Mouse (Mus musculus): ENCODE measurements around the gene Prickle1. TPM values are rescaled to one million over a fixed set of nuclear protein-coding genes. Genes with fewer than 3 reads are reported as not detected.
A peak's percentile ranks its signal among the peaks of the same experiment; 100 is the strongest.

Prickle1 gene
- total RNA-seq, 2 experiments from 2014 or later: 6.0 TPM

DNA sequence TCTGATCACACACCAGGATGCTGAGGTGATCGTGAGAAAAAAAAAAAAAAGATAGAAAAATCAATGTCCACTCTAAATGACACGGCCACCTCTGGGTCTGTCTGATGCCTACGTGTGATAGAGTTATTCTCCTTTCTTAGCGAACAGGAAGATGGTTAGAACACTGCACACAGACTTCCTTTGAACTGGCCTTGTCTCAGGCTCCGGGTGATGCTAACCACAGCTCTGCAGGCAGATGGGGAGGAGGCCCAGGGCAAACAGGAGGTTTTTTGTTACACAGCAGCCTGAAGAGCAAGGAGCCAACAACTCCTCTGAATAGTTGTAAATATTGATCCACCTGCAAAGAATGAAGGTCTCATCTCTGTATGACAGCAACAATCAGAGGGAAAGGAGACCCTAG is 32.2 kb downstream of the Prickle1 start:
- intact Hi-C loops (cut with DNase I; ENCODE audit: low total_unique reads): no loop called here
- DNase-seq: no peak

DNA sequence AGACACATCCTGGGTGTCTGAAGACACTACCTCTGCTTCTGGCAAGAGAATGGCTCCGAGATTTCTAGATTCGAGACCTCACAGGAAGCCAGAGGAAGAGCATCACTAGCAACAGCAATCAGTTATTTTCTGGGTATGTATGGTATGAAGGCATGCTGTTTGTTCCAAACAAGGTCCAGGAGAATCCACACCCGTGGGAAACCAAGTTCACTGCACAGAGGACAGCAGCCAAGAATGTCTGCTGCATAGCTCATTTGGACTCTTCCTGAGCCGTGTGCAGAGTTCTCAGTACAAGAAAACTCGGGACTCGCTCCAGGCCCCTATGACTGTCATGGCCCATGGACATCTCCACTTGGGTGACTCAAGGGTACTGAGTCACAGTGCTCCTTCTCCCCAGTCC is 34.2 kb downstream of the Prickle1 start:
- DNase-seq: no peak
- intact Hi-C loops (cut with DNase I; ENCODE audit: low total_unique reads): no loop called here

DNA sequence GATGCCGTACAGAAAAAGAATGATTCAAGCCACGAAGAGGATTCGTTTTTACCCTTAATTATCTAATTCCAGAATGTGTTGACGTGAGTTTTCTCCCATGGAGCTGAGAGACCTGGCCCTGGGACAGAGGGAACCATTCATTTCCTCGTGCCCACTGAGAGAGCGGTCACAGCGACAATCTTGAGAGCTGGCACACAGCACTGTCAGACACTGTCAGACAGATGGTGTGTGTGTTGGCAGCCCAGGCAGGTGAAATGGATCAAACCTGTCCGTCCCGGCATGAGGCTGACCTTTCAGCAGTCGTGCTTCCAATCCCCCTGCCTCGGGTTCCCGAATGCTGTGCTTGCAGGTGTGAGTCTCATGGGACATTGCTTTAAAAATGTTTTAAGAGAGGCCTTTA is 37.3 kb downstream of the Prickle1 start:
- intact Hi-C loops (cut with DNase I; ENCODE audit: low total_unique reads): no loop called here
- no peak for DNase-seq

DNA sequence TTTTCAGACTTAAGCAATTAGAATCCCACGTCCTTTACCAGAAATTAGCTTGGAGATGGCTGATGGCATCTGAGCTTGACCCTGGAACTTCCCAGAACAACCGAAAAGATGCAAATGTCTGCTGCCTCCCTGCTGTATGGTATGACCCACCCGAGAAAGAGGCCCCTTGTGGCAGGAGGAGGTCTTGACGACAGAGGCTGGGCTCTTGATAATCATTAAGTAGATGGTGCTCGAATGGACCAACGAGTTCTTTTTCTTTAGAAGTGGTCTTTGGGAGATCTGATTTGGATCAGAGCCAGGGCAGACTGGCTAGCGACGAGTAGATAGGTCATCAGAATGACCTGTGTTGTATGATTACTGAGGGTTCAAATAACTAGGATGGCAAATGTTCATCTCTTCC is 40.0 kb downstream of the Prickle1 start:
- intact Hi-C loops (cut with DNase I; ENCODE audit: low total_unique reads): no loop called here
- no peak for DNase-seq

DNA sequence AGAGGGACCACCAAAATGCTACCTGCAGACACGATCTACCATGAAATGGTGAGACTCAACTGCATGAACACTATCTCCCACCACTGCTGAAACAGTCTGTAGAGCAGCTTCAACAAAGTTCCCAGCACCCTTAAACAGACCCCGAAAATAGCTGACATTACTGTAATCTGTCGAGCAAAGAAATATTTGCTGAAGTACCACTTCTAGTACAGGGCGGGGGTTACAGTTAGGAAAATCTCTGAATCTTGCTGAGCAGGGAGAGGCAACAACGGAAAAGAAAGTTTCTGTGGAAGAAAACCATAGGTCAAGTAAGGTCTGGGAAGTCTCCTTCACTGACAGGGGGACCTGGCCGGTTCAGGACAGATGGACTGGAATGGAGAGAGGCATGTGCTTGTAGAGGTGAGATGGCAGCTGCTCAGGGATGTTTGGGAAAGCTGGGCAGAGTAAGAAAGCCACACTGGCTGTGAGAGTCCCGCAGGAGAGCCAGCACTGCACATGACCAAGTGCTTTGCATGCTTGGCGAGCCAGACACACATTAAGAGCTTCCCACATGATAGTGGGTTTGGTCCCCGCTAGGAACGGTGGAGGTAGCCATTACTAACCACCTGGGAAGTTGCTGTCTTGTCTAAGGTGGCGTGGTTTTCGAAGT is 41.4 kb downstream of the Prickle1 start:
- intact Hi-C loops (cut with DNase I; ENCODE audit: low total_unique reads): no loop called here
- no peak for DNase-seq

DNA sequence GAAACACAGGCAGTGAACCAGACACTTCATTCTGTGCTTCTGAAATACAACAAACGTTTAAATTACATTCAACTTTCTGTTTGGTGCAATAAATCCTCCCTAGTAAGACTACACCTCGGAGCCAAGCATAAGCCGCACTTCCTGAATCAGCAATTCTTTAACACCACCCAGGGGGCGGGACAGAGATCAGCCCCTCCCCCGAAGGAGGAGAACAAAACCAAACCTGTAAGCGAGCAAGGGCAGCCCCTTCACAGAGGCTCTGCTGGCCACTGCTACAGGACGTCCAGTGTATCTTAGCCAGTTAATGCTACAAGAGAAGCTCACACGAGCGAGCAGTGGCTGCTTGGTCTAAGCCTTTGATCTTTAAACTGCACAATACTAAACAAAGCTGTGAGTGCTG is 43.5 kb downstream of the Prickle1 start:
- DNase-seq: peak; percentile 44
- intact Hi-C loops (cut with DNase I; ENCODE audit: low total_unique reads): no loop called here

DNA sequence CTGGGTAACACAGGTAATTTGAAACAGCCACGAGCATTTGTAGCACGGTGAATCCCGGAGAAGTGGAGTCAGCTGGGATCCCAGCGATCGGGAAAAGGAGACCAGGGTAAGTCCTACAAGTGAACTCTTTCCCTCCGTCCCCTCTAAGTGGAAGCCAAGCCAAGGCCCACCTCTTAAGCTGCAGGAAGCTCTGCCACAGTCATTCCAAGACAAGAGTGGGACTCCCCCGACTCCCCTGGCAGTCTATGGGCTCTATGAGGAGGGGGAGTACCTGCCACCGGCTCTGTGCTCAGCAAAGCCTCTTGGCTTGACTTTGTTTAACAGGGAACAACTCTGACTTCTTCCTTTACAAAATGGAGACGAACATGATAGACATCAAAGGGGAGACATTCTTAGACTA is 47.4 kb downstream of the Prickle1 start:
- intact Hi-C loops (cut with DNase I; ENCODE audit: low total_unique reads): no loop called here

DNA sequence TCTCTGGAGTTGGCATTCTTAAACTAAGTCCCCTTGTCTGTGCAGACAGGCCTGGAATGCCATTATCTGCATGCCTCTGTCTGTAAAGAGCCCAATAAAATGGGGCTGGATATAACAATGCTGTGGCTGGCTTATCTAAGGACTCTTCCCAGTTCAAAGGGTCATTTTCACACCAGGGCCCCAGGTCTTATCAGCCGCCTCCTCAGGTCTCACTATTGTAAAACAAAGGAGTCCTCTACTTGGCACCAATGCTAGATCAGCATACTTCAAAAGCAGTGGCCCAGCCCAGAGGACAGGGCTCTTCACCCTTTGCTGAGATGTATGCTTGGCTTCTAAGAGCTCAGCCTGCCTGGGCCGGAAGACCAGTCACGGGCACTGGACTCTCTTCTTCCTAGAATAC is 56.3 kb downstream of the Prickle1 start:
- intact Hi-C loops (cut with DNase I; ENCODE audit: low total_unique reads): no loop called here
- no peak for DNase-seq

More for the DNA sequence above, 47.4 kb downstream of the Prickle1 start:
- no peak for DNase-seq

DNA sequence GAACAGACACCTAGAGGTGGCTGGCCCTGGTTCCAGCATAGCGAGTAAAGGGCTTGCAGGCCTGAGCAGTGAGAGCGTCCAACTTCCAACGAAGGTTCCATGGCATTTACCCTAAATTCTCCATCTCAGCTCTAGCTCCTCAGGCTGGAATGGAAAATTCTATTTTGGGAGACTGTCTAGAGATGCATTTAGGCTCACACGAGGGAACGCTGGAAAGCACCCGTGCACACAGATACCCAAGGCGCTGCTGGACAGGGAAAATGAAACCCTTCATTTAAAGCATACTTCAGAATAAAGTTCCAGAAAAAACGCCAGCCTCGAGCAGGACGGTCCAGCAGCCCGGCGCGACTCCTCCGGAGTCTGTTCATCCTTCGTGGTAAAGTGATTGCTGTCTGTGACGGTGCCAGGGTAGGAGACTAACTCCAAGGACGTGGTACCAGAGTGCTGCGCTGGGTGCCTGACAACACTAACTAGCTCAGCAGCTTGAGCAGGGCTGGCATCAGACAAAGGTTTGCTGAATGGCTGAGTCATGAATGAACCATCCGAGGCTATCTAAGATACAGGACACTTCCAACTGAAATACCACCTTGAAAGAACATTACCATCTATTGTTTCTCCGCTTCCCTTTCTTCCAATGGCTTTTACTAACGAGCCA is 57.0 kb downstream of the Prickle1 start:
- no peak for DNase-seq
- intact Hi-C loops (cut with DNase I; ENCODE audit: low total_unique reads): no loop called here

DNA sequence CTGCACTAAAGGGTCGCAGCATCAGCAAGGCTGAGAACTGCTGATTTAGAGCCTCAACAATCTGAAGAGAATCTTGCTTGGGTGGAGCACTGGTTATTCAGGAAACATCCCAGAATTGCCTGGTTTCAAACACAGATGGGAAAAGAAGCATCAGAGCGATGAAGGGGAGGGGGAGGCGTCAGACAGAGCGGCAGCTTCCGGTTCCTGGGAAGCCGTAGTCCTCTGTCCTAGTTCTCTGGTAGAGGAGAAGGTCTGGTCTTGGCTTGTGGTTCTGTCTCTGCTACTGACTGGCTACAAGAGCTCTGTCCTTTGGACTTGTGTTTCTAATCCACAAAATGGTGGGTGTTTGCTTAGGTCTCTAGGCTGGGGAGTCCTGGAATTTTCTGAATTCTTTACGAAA is 57.9 kb downstream of the Prickle1 start:
- intact Hi-C loops (cut with DNase I; ENCODE audit: low total_unique reads): no loop called here
- no peak for DNase-seq

DNA sequence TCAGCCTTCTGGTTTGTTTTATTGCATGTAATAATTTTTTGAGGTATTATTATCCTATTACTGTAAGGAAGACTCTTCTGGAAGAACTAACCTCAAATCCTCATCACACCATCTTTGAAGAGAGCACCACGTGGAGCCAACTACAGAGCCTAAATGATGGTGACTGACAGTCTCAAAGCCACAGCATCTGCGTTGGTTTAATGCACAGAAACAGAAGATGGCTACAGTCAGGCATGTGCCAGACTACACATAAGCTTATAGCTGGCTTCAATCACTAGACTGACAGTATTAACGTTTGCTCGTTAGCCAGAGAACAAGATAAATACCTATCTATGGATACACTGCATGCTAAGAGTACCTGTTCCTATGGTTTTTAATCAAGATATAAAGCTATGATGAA is 59.5 kb downstream of the Prickle1 start:
- intact Hi-C loops (cut with DNase I; ENCODE audit: low total_unique reads): no loop called here
- no peak for DNase-seq

DNA sequence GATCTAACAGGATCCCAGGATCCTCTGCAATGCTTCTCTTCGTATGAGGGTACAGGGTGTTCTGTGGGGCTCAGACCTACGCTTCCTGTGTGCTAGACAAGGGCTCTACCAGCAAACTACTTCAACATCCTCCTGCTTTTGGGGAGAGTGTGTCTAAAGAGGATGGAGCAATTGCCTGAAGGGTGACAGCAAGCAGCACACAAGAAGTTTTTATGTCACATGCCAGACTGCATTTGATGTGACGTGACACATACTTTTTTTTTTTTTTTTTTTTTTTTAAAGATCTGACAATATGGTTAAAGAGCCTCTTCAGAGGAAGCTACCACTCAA is 65.0 kb downstream of the Prickle1 start:
- DNase-seq: no peak
- intact Hi-C loops (cut with DNase I; ENCODE audit: low total_unique reads): no loop called here

DNA sequence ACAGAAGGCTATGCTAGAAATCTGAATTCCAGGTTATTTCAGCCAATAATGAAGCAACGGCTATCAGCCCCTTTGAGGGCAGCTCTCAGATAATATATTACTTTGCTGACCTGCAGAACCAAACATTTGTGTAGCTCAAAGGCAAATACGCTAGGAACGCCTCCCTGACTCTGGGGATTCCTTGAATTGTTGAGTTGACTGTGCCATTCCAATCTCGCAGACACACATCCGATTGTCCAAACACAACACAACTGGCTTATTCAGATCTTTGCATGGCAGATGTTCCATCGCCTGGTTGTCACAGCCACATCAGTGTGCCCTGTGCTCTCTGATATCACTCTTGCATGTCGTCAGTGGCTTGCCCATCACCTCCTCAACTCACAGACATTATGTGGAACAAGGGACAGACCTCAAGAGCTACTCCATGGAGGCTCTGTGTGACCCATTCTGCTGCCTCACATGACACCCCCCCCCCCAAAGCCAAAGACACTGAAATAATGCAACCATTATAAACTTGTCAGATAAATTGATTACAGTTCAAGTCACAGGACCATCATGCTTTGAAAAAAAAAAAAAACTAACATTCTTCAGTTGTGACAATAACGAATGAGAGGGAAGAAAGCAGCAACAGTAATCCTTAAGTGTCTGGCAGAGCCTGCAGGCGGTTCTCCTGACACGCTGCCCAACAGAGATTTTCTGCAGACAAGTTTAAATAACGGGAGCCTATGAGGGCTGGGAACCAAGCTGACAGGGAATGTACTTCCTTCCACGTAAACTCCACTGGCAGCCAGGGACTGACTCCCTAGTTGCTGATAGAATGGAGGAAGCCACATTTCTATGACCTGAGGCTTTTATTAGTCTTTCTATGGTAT is 65.6 kb downstream of the Prickle1 start:
- intact Hi-C loops (cut with DNase I; ENCODE audit: low total_unique reads): no loop called here
- peak; percentile 19 for DNase-seq

DNA sequence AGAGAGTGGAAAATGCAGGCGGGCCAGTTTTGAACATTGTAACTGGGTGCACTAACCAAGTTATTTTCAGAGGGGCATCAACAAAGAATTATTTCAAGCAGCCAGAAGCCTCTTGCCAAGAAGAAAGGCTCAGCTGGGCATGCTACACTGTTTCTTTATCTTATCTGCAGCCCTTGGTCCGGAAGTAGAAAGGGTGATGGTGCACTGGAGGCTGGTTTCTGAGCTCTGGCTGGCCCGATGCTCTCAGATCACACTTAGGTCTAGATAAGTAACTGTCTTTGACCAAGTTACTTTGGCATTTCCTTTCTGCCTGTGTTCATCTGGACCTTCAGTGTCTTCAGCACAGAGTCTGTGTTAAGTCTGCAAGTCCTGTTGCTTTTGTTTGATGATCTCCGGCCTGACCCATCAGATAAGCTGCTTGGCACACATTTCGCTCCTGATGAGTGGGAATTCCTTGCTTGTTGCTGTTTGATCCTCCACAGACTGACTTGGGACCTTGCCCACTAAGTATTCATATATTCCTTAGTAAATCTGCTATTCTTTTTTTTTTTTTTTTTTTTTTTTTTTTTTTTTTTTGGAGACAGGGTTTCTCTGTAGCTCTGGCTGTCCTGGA is 70.3 kb downstream of the Prickle1 start:
- no peak for DNase-seq
- intact Hi-C loops (cut with DNase I; ENCODE audit: low total_unique reads): no loop called here

DNA sequence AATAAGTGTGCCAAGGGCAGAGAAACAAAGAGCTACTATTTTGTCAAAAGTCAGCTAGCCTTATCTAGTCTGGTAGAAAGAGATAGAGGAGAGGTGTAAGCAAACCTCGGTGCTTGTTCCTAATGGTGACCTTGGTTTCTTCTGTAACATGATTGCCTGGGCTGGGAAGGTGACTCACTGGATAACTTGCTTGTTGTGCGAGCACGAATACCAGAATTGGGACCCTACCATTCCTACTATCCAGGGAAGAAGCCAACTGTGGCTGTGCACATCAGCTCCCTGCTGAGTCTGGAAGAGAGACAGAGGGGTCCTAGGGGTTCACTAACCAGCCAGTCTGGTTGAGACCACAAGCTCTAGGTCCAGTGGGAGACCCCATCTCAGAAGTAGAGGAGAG is 73.9 kb downstream of the Prickle1 start:
- intact Hi-C loops (cut with DNase I; ENCODE audit: low total_unique reads): no loop called here
- DNase-seq: no peak

DNA sequence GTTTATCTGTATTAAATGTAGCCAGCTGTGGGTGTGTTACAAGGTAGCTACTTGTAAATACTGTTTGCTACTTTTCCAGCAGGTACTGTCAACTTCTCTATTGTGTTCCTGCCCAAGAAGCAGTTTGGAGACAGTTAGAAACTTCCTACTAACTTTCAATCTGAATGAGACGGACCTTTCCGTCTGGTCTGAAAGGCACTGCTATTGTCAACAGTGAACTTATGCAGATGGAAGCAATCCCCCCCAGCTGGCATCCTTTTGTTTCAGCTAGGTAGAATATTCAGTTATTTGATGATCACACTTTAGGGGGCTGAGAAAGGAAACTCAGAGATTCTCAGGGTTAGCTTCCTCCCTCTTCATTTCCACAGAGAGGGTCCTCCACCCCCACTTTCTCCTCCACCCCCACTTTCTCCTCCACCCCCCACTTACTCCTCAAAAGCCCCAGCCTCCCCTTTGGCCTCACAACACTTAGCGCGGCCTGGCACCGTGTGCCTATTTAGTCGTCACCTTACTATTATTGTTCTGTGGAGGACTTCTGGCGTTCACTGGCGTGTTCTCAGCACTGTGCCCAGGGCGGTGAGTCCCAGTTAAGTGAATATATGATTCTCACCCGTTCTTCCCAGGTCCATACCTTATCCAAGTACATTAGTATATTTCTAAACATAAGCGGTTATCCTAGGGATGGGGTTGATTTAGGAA is 74.5 kb downstream of the Prickle1 start:
- no peak for DNase-seq
- intact Hi-C loops (cut with DNase I; ENCODE audit: low total_unique reads): no loop called here

DNA sequence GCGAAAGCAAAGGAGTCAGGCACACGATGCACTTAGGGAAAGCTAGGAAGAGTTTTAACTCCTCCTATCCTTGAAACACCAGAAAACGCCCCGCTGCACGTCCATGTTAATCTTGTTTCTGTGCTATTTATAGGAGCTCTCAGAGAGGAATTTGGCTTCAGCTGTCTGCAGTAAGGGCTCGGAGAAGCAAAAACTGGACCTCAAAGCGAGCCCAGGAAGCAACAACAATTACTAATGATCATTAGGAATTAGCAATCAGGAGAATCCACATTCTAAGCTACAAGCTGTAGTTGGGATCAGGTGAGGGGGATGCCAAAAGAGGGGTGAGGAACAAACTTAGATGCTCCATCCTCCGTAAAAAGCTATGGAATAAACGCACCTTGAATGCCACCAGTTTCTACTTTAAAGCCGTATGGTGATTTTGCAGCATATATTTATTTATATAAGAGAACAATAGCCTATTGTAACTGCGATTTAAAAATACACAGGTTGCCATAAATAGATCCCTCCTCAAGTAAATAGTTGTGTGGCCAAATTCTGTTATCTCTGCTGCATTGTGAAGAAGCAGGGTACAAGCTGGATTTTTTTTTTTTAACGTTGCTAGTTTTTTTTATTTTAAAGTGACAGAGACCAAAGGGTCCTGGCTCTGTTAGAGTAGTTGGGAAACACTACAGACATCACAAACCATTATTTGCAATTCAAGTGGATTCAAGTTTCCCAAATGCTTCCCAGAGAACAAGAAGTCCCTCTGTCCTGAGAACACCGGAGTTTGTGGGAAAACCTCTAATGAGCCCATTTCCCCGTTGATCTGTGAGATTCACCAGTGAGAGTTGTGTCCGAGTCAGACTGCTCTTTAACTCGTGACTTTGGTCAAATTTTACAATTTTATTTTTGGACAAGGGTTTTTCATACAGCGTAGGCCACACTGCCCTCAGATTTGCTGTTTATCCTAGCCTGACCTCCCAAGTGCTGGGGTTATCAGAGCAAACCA is 75.6 kb downstream of the Prickle1 start:
- DNase-seq: no peak
- intact Hi-C loops (cut with DNase I; ENCODE audit: low total_unique reads): loop anchor here (5.0 kb wide), 1 partner anchor 57 kb away; no protein-coding TSS in a partner anchor

Data from gastrocnemius, postnatal 14 days (tissue).